Mouse (Mus musculus) T-helper 2 cell (primary cell): Measurements from ENCODE around the gene Grip1.

ENCODE experiments used
- in situ Hi-C: fragments of 300-600 bp; cut with MboI, MseI; formaldehyde crosslinking; loops from one replicate; pipeline ENCODE4 v1.15.1; 2025; ENCODE audit warnings: high pct_unique_total_duplicates

The Grip1 gene

GRCm38 (mm10) chr10:120035211-120035733 is 581.6 kb downstream of the Grip1 start:
- in situ Hi-C loops, result no loop called here

DNA sequence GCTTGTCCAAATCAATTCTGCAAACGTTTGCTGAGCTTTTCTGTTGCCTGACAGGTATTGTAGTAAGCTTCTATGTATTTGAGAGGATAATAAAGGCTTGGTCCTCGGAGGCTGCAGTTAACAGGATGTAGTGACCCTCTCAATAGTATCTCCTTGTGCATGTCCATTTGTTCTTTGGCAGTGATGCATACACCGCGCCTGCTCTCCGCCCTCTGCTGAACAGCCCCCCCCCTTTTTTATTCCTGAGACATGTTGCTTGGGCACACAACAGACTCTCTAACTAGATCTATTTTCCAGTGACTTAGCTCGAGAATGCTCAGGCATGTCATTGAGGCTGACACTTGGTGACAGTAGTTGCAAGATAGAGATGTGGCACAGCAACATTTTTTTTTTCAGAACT is 582.2 kb downstream of the Grip1 start:
- in situ Hi-C loops, result no loop called here

GRCm38 (mm10) chr10:120038194-120038593 is 584.6 kb downstream of the Grip1 start:
- in situ Hi-C loops, result no loop called here

DNA sequence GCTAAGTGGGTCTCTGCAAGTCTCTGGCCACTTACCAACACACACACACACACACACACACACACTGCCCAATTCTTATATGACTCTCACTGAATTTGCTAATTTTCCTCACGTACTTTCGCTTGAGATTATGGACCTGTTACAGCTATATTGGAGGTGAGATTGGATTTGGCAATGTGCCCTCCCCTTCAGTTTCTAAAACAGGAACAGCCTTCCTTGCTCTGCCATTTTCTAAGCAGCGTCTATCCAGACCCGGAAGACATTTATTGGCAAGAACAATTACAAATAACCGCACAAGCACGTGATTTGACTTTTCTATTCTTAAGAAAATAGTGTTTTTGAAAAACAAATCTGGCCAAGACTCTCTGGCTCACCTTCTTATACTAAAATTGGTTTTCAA is 590.6 kb downstream of the Grip1 start:
- in situ Hi-C loops, result no loop called here

DNA sequence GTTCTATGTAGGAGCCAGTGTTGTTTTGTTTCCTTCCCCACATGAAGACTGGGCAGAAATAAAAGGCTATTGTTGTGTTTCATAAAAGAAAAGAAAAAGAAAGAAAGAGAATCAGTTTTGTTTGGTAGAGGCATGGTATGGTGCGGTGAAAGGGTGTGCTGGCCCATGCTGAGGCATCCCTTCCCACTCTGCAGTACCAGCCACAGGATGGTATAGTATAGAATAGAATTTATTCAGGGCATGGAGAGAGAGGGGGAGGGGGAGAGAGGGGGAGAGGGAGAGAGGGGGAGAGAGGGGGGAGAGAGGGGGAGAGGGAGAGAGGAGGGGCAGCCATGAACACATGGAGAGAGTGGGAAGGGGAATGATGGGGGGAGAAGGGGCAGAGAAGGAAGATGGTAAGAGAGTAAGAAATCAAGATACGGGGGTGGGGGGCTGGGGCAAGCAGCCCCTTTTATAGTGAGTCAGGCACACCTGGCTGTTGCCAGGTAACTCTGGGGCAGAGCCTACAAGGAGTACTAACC is 591.1 kb downstream of the Grip1 start:
- in situ Hi-C loops, result no loop called here

GRCm38 (mm10) chr10:120060579-120061237 is 607.1 kb downstream of the Grip1 start:
- in situ Hi-C loops, result loop anchor here (5.0 kb wide), 1 partner anchor 67 kb away; no protein-coding TSS in a partner anchor

DNA sequence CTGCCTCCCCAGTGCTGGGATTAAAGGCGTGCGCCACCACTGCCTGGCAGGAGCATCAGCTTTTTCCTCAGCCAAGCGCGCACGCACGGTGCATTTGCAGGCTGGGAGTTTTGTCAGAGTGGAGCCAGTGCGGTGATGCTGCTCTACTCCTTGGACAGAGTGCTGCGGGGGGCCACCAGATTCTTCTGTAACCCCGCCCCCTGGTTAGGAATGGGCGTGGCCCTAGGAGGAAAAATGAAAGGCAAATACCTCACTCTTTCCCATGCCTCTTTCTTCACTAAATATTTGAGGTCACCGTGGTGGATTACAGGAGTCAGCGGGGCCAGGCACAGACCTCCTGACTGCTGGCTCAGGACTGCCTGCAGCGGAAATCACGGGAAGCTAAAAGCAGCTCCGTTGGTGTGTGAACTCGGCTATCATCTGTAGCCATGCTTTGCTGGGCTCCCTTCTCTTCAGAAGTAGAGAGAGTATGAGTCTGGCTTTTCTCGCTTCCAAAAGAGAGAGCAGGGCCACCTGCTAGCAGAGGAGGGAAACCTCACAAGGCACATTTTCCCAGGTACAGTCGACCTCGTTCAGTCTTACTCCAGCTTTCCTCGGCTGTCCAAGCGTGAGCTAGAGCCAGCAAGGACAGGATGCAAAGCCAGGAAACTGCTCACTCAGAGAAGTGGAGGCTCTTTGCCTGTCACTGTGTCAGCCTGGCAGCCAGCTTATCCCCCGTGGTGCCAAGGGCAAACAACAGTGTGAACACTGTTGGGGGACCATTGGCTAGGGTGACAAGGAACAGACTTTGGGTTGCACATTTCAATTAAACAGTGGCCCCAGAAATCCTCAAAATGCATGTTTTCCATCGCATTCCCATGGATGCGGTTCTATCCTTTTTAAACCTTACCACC is 607.9 kb downstream of the Grip1 start:
- in situ Hi-C loops, result loop anchor here (5.0 kb wide), 1 partner anchor 66 kb away; no protein-coding TSS in a partner anchor

DNA sequence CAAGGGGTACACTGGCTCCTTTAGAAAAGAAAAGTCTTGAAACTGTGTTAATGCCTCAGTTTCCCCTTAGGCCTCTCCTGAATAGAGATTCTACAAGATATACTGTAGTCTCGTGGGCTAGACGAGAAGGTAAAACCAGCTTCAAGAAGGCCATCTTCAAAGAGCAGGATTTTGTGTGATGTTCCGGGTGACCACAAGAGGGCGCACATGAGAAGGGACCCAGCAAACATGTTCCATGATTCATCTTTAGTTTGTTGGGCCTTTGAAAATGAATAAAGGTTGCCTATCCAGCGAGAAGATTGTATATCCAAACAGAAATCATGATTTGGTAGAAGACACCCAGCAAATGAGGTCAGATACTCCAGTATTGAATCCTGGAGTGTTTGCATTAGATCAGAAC is 610.8 kb downstream of the Grip1 start:
- in situ Hi-C loops, result loop anchor here (5.0 kb wide), 1 partner anchor 63 kb away; no protein-coding TSS in a partner anchor

GRCm38 (mm10) chr10:120066319-120066718 is 612.7 kb downstream of the Grip1 start:
- in situ Hi-C loops, result no loop called here

DNA sequence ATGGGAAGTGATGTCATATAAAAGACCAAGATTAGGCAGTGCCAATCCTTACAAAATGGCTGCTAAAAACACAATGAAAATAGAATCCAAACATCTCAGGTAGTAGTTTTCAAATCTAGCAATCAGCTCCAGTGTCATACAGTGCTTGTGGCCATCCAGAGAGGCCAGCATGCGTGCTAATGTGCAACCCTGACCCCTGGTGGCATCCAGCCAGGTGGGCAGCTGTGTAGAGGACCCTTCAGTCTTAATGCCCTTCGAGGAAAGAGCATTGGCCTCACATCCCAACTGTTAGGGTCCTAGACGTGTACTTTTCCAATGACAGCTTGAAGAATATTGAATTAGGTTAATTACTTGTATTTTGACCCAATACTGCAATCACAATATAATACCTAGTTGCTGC is 624.2 kb downstream of the Grip1 start:
- in situ Hi-C loops, result no loop called here

GRCm38 (mm10) chr10:120092548-120092947 is 638.9 kb downstream of the Grip1 start:
- in situ Hi-C loops, result no loop called here

DNA sequence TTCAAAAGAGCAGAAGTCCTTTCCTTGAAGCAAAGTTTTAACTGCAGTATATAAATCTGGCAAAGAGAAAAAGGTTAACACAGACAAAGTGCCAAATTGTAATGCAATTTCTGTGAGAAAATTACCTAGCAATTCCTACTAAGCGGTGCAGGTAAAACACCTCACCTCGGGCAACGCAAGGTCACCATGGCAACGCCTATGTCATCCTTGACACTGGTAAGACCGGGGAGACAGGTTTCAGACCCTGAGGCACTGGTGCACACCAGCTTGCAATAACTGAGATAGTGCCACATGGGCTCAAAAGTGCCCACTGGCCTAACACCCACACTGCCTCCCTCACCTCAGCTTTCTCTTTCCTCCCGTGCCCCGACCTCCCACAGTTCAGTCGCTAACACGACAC is 641.5 kb downstream of the Grip1 start:
- in situ Hi-C loops, result no loop called here

DNA sequence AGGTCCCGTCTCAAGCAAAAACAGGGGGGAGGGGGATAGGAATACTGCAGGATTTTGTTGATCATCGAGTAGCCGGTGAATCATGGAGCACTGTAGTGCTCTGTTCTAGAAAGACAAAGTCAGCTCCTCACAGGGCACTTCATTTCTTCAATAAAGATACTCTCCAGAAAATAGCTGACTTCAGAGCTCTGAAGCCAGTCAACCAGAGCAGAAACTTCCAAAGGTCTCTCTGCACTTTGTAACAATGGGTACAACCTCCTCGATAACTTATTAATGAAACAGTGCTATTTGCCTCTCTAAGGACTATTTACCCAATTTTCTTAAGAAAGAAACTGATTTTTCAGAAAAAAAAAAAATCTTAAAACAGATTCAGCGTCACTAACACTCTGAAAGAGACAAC is 642.1 kb downstream of the Grip1 start:
- in situ Hi-C loops, result no loop called here

- in situ Hi-C loops, result no loop called here
Measured at GRCm38 (mm10) chr10:120097564-120097963, 643.9 kb downstream of the Grip1 start.

DNA sequence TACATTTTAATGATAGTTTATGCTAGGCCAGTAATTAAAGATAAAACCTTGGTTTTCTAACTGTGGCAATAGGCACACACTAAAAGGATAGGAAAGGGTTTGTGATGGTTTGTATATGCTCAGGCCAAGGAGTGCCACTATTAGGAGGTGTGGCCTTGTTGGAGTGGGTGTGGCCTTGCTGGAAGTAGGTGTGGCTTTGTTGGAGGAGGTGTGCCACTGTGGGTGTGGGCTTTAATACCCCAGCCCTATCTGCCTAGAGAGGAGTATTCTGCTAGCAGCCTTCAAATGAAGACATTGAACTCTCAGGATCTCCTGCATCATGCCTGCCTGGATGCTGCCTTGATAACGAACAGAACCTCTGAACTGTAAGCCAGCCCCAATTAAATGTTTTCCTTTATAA is 647.2 kb downstream of the Grip1 start:
- in situ Hi-C loops, result loop anchor here (25.0 kb wide), 1 partner anchor 1511 kb away; no protein-coding TSS in a partner anchor

DNA sequence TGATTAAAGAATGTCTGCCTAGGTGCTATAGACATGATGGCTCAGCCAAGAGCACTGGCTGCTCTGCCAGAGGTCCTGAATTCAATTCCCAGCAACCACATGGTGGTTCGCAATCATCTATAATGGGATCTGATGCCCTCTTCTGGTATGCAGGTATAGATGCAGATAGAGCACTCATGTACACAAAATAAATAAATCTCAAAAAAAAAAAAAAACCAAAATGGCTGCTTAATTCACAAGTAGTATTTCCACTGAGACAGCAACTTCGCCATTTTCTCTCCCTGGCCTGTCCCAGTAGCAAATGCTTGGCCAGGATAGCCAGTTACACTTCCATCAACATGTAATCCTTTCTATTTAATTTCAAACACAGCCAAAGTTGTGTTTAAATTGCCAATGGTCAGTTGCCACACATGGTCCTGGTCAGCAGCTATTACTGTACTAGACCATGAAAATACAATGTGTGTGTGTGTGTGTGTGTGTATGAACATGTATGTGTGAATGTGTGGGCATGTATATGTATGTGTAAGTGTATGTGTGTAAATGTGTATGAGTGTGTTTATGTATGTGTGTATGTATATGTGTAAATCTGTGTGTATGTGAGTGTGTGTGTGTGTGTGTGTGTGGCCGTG is 658.2 kb downstream of the Grip1 start:
- in situ Hi-C loops, result loop anchor here (25.0 kb wide), 1 partner anchor 1500 kb away; no protein-coding TSS in a partner anchor

DNA sequence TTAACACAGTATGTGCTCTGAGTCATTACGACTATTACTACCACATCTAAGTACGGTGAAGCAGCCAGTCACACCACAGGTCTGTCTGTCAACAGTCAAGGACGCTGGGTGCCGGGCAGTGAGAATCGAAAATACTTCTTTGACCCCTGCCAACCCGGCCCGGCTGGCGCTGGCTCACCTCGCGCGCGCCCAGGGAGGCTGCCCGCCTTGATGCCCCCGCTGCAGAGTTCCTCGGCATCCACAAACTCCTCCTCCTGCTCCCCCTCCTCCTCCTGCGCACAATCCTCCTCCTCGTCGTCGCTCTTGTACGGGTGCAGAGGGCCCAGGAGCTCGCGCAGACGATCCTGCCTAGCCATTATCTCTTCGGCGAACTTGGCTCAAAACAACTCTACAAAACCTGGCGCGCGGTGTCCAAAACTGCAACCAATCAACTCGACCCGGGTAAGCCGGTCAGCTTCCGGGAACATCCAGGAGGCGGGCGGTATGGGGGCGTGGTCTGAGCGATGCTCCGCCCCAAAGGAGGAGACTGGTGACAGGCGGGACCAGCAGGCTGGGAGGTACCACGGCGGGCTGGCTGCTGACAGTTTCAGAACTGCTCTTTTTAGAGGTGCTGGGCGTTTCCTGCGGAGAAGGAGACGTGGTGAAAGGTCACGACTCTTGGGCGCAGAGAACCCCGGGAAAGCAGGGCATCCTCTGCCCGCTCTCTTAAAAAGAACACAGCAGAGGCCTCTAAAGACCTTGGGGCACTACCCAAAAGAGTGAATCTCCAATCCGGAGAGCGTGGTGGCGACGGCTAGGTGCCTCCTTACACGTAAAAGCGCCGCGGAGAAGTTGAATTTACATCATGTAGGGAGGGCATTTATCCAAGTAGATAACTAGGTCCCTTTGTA is 659.1 kb downstream of the Grip1 start, which contains the start of gene Helb:
Gene Helb (minus strand): TSS at position 481 of the 890 bp plus-strand sequence.
- in situ Hi-C loops, result loop anchor here (25.0 kb wide), 1 partner anchor 1500 kb away; no protein-coding TSS in a partner anchor

DNA sequence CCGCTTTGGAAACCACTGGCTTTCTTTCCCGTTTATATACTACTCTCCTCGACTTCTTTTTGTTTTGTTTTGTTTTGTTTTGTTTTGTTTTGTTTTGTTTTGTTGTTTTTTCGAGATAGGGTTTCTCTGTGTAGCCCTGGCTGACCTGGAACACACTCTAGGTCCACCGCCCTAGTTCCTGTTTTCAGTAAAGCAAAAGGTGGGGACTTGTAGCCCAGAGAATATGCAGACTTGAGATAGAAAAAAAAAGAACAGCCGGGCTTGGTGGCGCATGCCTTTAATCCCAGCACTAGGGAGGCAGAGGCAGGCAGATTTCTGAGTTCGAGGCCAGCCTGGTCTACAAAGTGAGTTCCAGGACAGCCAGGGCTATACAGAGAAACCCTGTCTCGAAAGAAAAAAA is 659.9 kb downstream of the Grip1 start:
- in situ Hi-C loops, result loop anchor here (25.0 kb wide), 1 partner anchor 1499 kb away; no protein-coding TSS in a partner anchor

- in situ Hi-C loops, result loop anchor here (25.0 kb wide), 1 partner anchor 1498 kb away; no protein-coding TSS in a partner anchor
Measured at GRCm38 (mm10) chr10:120113980-120114379, 660.4 kb downstream of the Grip1 start.

DNA sequence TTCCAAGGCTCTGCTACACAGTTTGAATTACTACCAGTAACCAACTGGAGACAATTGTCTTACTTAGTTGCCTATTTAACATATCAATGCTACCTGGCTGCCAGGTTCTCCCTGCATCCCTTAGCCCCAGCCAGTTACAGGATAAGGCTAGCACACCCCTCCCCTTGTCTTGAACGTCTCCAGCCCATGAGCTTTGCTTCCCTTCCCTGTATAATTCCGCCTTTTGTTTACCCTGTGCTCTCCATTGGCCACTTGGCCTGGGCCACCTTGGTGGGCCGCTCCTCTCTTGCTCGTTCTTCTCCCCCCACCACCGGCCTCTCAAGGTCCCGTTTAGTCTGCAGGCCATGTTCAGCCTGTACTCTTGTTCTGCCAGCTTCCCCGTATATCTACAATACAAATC is 660.9 kb downstream of the Grip1 start:
- in situ Hi-C loops, result loop anchor here (25.0 kb wide), 1 partner anchor 1498 kb away; no protein-coding TSS in a partner anchor
